ENCODE assay signal across 24 mouse cellular contexts in genomic region chr12:84125892-84126291, GRCm38 (mm10). TPM values are rescaled to one million over a fixed set of nuclear protein-coding genes. Genes with fewer than 3 reads are reported as not detected.
"Had no signal": no experiment of that assay in that cellular context is flagged by ENCODE, and none has a peak within 500 bp of the region (broad histone marks: within the 10 kb centered on the region; RNA-seq: fewer than 3 reads in every experiment).

No protein-coding gene starts in this region.

- H3K4me3 ChIP-seq: left cerebral cortex, adult 2 months; liver, embryonic 13.5 days; megakaryocyte, embryonic 14.5 days; midbrain, embryonic 10.5 days; midbrain, embryonic 13.5 days; myocyte; neural tube, embryonic 13.5 days; stomach, embryonic 15.5 days had no signal

- H3K4me1 ChIP-seq: liver, embryonic 13.5 days; midbrain, embryonic 10.5 days; midbrain, embryonic 13.5 days; neural tube, embryonic 13.5 days; stomach, embryonic 15.5 days had no signal

- H3K4me2 ChIP-seq: liver, embryonic 13.5 days; midbrain, embryonic 13.5 days; neural tube, embryonic 13.5 days; stomach, embryonic 15.5 days had no signal

- H3K9ac ChIP-seq: liver, embryonic 13.5 days; midbrain, embryonic 13.5 days; neural tube, embryonic 13.5 days; stomach, embryonic 15.5 days had no signal

- DNase-seq: kidney, adult 2 months; kidney, postnatal 36 days; layer of hippocampus, postnatal 36 days; liver, embryonic 13.5 days; retina, postnatal 1 day; right cerebral cortex, postnatal 25 days; spleen, adult 18-20 months; thymus, adult 18-20 months; thymus, postnatal 36 days had no signal

- H3K36me3 ChIP-seq: liver, embryonic 13.5 days; stomach, embryonic 15.5 days had no signal

- ATAC-seq: intestine, postnatal 0 days; midbrain, embryonic 13.5 days; midbrain, embryonic 16.5 days had no signal

- H3K27me3 ChIP-seq: liver, embryonic 13.5 days; megakaryocyte, embryonic 14.5 days; midbrain, embryonic 13.5 days; neural tube, embryonic 13.5 days; stomach, embryonic 15.5 days had no signal

- H3K27ac ChIP-seq: kidney, postnatal 0 days; left cerebral cortex, adult 2 months; liver, embryonic 13.5 days; midbrain, embryonic 10.5 days; midbrain, embryonic 13.5 days; neural tube, embryonic 13.5 days; stomach, embryonic 15.5 days had no signal

- H3K9me3 ChIP-seq: liver, embryonic 13.5 days; megakaryocyte, embryonic 14.5 days; midbrain, embryonic 10.5 days; midbrain, embryonic 13.5 days; neural tube, embryonic 13.5 days; stomach, embryonic 15.5 days had no signal

RNA-seq across cellular contexts. Expression of gene Pnma1, which starts 22.4 kb away (rescaled TPM):
- polyA plus RNA-seq: kidney, adult 2 months; liver, adult 2 months had no signal

RNA-seq across cellular contexts. Expression of gene Acot5, which starts 56.8 kb away (rescaled TPM):
- polyA plus RNA-seq: intestine, embryonic 14.5 days; kidney, embryonic 14.5 days; kidney, postnatal 0 days; limb, embryonic 11.5 days; liver, adult 2 months; liver, embryonic 13.5 days; liver, embryonic 16.5 days; midbrain, embryonic 10.5 days; midbrain, embryonic 13.5 days; myocyte had no signal
